Mouse (Mus musculus) midbrain, postnatal 0 days (tissue): Measurements from ENCODE around the gene Izumo1. TPM values are rescaled to one million over a fixed set of nuclear protein-coding genes. Genes with fewer than 3 reads are reported as not detected.

Experiments
- ATAC-seq: fragments of 200-750 bp; cut with Nextera tagmentation; 2 replicates; pipeline ENCODE4 v1.8.0; 2017; ENCODE audit warnings: moderate number of reproducible peaks, mild to moderate bottlenecking, moderate TSS enrichment, moderate library complexity; ENCODE audit not compliant: low FRiP score
- DNase-seq: peaks from one replicate; pipeline ENCODE4 v3.0.0-alpha.2; 2015; ENCODE audit warnings: low spot score
- H3K27ac ChIP-seq: fragments of 300-500 bp; sonication (generic); 2 replicates; pipeline ENCODE4 v1.5.1; 2014; ENCODE audit warnings: low read depth, mild to moderate bottlenecking, low read length, mixed read lengths
- H3K27me3 ChIP-seq: fragments of 300-500 bp; sonication (generic); 2 replicates; pipeline ENCODE4 v1.6.1; 2014; ENCODE audit warnings: low read length, control low read depth, mixed read lengths; ENCODE audit not compliant: insufficient read depth
- H3K36me3 ChIP-seq: fragments of 300-500 bp; sonication (generic); 2 replicates; pipeline ENCODE4 v1.6.1; 2014; ENCODE audit warnings: low read length, control low read depth, mixed read lengths; ENCODE audit not compliant: insufficient read depth
- H3K4me1 ChIP-seq: fragments of 300-500 bp; sonication (generic); 2 replicates; pipeline ENCODE4 v1.6.1; 2014; ENCODE audit warnings: mild to moderate bottlenecking, control low read depth, antibody characterized with exemption, low read length, mixed read lengths; ENCODE audit not compliant: insufficient read depth
- H3K4me2 ChIP-seq: fragments of 300-500 bp; sonication (generic); 2 replicates; pipeline ENCODE4 v1.6.1; 2014; ENCODE audit warnings: low read depth, mild to moderate bottlenecking, low read length, mixed read lengths; ENCODE audit not compliant: poor library complexity, severe bottlenecking
- H3K4me3 ChIP-seq: fragments of 300-500 bp; sonication (generic); 2 replicates; pipeline ENCODE4 v1.5.1; 2014; ENCODE audit warnings: low read depth, mild to moderate bottlenecking, low read length, moderate library complexity
- H3K9ac ChIP-seq: fragments of 300-500 bp; sonication (generic); replicated peaks from 2 replicates; pipeline ENCODE4 v1.6.1; 2014; ENCODE audit warnings: mild to moderate bottlenecking, low read length, moderate library complexity, mixed read lengths; ENCODE audit not compliant: poor library complexity, severe bottlenecking
- H3K9me3 ChIP-seq: fragments of 300-500 bp; sonication (generic); 2 replicates; pipeline ENCODE4 v1.6.1; 2016; ENCODE audit warnings: low read length, control low read depth
- CTCF ChIP-seq: IDR thresholded peaks from 2 replicates; pipeline ENCODE4 v1.5.1; 2016; ENCODE audit warnings: antibody characterized with exemption, mild to moderate bottlenecking
- WGBS: fragments of 180-500 bp; shearing (Covaris S2); extraction: QIAGEN DNeasy Blood & Tissue Kit; methylation state at CpG from one replicate; pipeline ENCODE4 v1.1.7; 2014; 5-methylcytosine and 5-hydroxymethylcytosine counted together
- polyA plus RNA-seq: library from polyadenylated mRNA; unstranded; fragments of >200 nt; fragmentation: Nextera tagmentation; extraction: Ambion mirVana; gene quantifications from 2 replicates; pipeline ENCODE4 v1.2.1, GENCODE M21; 2015
- total RNA-seq: library from RNA; depleted of rRNA; stranded (reverse); fragments of >200 nt; gene quantifications from 2 replicates; pipeline ENCODE4 v1.2.3, GENCODE M21; 2014

Gene Izumo1
- total and polyA plus RNA-seq, 2 experiments from 2014 or later = 0.11 TPM; not detected in 1

GRCm38 (mm10) chr7:45642503-45643255, 21.1 kb downstream of the Izumo1 start:
- DNase-seq (no peak), ATAC-seq (no peak)
- no peaks in the 10 kb centered on the region for H3K9me3 ChIP-seq
- H3K9ac ChIP-seq = peak overlapping the region; percentile 76
- H3K27ac ChIP-seq = peak overlapping the region; percentile 87
- no peaks in the 10 kb centered on the region for H3K27me3 ChIP-seq
- peak overlapping the region; percentile 42 for H3K4me3 ChIP-seq
- TF ChIP-seq CTCF = no peak
- H3K4me2 ChIP-seq = peak overlapping the region; percentile 84
- peaks cover 14% of the 10 kb centered on the region; the same call in 1 of the 2 replicates for H3K4me1 ChIP-seq
- 35% methylated on average over 16 of the region's 16 CpGs for WGBS
- no peaks in the 10 kb centered on the region for H3K36me3 ChIP-seq

- Histone ChIP-seq H3K27me3 (no peaks in the 10 kb centered on the region), H3K36me3 (no peaks in the 10 kb centered on the region), H3K27ac (peak overlapping the region; percentile 87), H3K9me3 (no peaks in the 10 kb centered on the region), H3K4me1 (peaks cover 9% of the 10 kb centered on the region; the same call in 1 of the 2 replicates), H3K9ac (peak overlapping the region; percentile 76), H3K4me3 (peak overlapping the region; percentile 42), H3K4me2 (peak overlapping the region; percentile 84)
- TF ChIP-seq CTCF = no peak
- ATAC-seq = peak; percentile 93
- peak; percentile 99 for DNase-seq
- WGBS = 1% methylated on average over 28 of the region's 28 CpGs
These were observed 22.0 kb downstream of the Izumo1 start for GRCm38 (mm10) chr7:45643441-45644178.

GRCm38 (mm10) chr7:45644183-45644582, 22.6 kb downstream of the Izumo1 start:
- DNase-seq (peak; percentile 83), ATAC-seq (peak; percentile 69)
- Histone ChIP-seq H3K9ac (peak overlapping the region; percentile 46; the same call in 1 of the 2 replicates), H3K4me2 (peak overlapping the region; percentile 84), H3K27me3 (no peaks in the 10 kb centered on the region), H3K4me1 (peaks cover 9% of the 10 kb centered on the region; the same call in 1 of the 2 replicates), H3K36me3 (no peaks in the 10 kb centered on the region), H3K9me3 (no peaks in the 10 kb centered on the region), H3K4me3 (peak overlapping the region; percentile 42), H3K27ac (peak overlapping the region; percentile 74)
- no peak for TF ChIP-seq CTCF
- WGBS = 5% methylated on average over 18 of the region's 18 CpGs

GRCm38 (mm10) chr7:45644872-45645590, 23.4 kb downstream of the Izumo1 start:
- Histone ChIP-seq H3K36me3 (no peaks in the 10 kb centered on the region), H3K27ac (peak overlapping the region; percentile 74), H3K9me3 (no peaks in the 10 kb centered on the region), H3K4me2 (peak overlapping the region; percentile 84), H3K9ac (peak overlapping the region; percentile 46; the same call in 1 of the 2 replicates), H3K27me3 (no peaks in the 10 kb centered on the region), H3K4me1 (peaks cover 9% of the 10 kb centered on the region; the same call in 1 of the 2 replicates), H3K4me3 (peak overlapping the region; percentile 42)
- TF ChIP-seq CTCF = no peak
- DNase-seq (no peak), ATAC-seq (no peak)
- WGBS = 67% methylated on average over 6 of the region's 6 CpGs

- no peak overlapping the region for H3K9ac ChIP-seq
- H3K9me3 ChIP-seq = no peaks in the 10 kb centered on the region
- no peak for ATAC-seq
- WGBS = 54% methylated on average over 7 of the region's 7 CpGs
- no peak for DNase-seq
- no peak overlapping the region for H3K4me2 ChIP-seq
- no peaks in the 10 kb centered on the region for H3K36me3 ChIP-seq
- no peaks in the 10 kb centered on the region for H3K27me3 ChIP-seq
- H3K4me3 ChIP-seq = no peak overlapping the region
- H3K4me1 ChIP-seq = peaks cover 9% of the 10 kb centered on the region; the same call in 1 of the 2 replicates
- TF ChIP-seq CTCF = no peak
- H3K27ac ChIP-seq = no peak overlapping the region
These were observed 24.0 kb downstream of the Izumo1 start for GRCm38 (mm10) chr7:45645591-45645971.
